Mouse (Mus musculus): ENCODE measurements around the gene Syne1.

GRCm38 (mm10) chr10:5027208-5027607, 524.1 kb downstream of the Syne1 start:
- no peak for TF ChIP-seq ELF1 (IDR thresholded peaks at IDR 0.05; ENCODE audit: low read depth, low read length)
- TF ChIP-seq MXI1 (IDR thresholded peaks at IDR 0.05; ENCODE audit: low read depth, low read length) = no peak
- no peak for TF ChIP-seq POLR2A (IDR thresholded peaks at IDR 0.05; ENCODE audit: control insufficient read depth in 1 of 2, insufficient read depth in 1 of 2, low read depth in 1 of 2, low read length in 2 of 2, poor library complexity in 1 of 2)
- TF ChIP-seq NRF1 (IDR thresholded peaks at IDR 0.05; ENCODE audit: insufficient read depth, low read depth, low read length, poor library complexity, severe bottlenecking) = no peak
- no peak for TF ChIP-seq MYC (IDR thresholded peaks at IDR 0.05; ENCODE audit: low read depth, low read length)
- TF ChIP-seq ZKSCAN1 (IDR thresholded peaks at IDR 0.05; ENCODE audit: low read depth, low read length) = no peak
- TF ChIP-seq POLR2AphosphoS5 (IDR thresholded peaks at IDR 0.05; ENCODE audit: borderline replicate concordance, low read depth, low read length) = no peak

Measured in MEL (cell line).